Mouse (Mus musculus) gastrocnemius, postnatal 14 days (tissue): Measurements from ENCODE around the gene Btaf1. TPM values are rescaled to one million over a fixed set of nuclear protein-coding genes. Genes with fewer than 3 reads are reported as not detected.

ENCODE experiments used
- DNase-seq: peaks from one replicate; pipeline ENCODE4 v3.0.0; 2021; ENCODE audit warnings: mixed read lengths
- intact Hi-C: fragments of 180-260 bp; cut with DNase I; formaldehyde crosslinking; loops from one replicate; pipeline ENCODE4 v1.15.1; 2025; ENCODE audit warnings: low total_unique reads
- long read RNA-seq, 2 experiments: library from polyadenylated mRNA; stranded (forward); transcript quantifications; one replicate each; pipeline ENCODE4 v2.0.0; 2021
- total RNA-seq, 2 experiments: library from RNA; stranded (reverse); gene quantifications; 2 replicates each; pipeline ENCODE4 v1.2.3; 2021

The Btaf1 gene
- total RNA-seq, result 1 to 10 TPM; 6.3 to 9.9 TPM
- long read RNA-seq, experiment 1, full-length matches to known transcripts, result 1 of 1 reads
- long read RNA-seq, experiment 1, partial matches to known transcripts, result 0 of 1 reads
- long read RNA-seq, experiment 1, other reads (novel, unspliced or antisense), result 0 of 1 reads
- long read RNA-seq, experiment 2, partial matches to known transcripts, result 2 of 3 reads
- long read RNA-seq, experiment 2, other reads (novel, unspliced or antisense), result 1 of 3 reads

DNA sequence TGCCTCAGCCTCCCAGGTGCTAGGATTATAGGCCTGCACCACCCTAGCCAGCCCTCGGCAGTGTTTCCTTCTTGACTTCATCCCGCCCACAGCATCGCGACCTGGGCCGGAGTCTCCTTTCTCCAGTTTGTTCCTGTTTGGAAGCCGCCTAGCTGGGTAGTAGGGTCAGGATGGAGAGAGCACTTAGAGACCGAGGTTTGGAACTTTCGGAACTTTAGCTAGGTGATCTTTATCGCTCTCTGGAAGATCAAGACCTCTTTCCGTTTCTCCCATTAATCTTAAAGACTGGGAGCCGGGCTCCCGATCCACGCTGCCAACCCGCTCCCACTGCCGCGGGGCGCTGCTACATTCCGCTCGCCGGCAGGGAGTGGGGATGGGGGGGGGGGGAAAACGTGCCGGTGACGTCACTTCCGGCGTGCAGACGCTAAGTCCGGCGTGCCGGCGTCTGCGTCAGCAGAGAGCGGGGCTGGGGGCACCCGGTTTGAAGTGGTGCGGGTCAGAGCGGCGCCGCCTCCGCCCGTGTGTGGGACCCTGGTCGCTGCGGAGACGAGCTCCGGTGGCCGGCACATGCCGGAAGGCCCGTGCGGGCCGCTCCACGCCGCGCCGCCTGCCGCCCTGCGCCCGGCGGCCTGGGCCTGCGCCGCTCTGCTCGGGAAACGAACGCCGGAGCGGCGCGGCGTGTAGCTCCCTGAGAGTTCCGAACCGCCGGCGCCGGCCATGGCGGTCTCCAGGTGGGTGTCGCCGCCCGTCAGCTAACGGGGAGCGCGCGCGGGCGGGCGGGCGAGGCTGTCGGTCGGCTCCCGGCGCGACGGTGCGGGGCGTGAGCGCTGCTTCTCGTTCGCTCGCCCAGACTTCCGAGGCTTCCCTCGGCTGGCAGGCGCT, at the start of gene Btaf1:
Gene Btaf1 (plus strand): TSS at position 409 of the 882 bp plus-strand sequence.
- intact Hi-C loops, result no loop called here
- DNase-seq, result peak; percentile 88

DNA sequence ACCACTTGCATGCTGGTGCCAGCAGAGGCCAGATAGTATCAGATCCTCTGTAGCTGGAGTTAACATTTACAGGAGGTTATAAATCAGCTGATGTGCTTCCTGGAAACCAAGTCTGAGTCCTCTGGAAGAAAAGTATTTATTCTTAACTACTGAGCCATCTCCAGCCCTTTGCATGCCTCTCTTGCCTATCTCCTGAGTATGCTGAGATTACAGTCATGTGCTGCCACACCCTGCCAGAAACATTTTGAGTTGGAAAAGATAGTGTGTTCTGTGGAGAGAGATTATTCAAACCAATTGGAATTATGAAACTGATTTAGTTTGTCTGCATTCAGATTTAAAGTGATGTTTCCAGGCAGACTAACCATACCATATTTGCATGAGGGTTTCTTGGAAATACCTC, 48.5 kb upstream of the Btaf1 start:
- DNase-seq, result no peak
- intact Hi-C loops, result loop anchor here (10.0 kb wide), 1 partner anchor 63 kb away; no protein-coding TSS in a partner anchor

DNA sequence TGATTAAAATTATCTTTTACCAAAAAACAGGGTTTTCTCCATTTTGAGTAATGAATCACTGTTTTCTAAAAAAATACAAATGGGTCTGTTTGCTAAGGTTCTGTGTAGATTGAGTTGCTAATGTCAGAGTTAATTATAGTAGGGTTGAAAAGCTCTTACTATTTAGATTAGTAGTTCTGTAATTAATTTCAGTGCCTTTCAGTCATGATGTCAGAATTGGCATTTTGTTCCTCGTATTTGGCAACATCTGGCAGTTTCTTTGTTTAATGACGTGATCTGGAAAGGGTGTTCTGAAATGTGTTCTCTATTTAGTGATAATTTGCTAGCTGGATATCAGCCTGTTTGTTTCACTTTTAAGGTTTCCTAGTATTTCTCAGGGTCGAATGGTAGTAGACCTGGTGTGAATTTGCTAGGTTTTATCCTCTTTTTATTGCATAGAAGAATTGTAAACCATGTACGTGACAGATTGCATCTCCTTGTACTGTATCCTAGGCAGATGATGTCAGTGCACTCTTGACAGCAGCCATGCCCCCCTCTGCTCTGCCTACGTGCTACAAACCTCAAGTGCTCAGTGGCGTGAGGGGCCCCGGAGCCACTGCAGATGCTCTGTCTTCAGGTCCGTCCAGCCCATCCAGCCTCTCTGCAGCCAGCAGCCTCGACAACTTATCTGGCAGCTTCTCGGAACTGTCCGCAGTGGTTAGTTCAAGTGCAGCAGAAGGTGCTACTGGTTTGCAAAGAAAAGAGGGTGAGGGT, 47.0 kb upstream of the Btaf1 start:
- intact Hi-C loops, result loop anchor here (10.0 kb wide), 1 partner anchor 64 kb away; no protein-coding TSS in a partner anchor

DNA sequence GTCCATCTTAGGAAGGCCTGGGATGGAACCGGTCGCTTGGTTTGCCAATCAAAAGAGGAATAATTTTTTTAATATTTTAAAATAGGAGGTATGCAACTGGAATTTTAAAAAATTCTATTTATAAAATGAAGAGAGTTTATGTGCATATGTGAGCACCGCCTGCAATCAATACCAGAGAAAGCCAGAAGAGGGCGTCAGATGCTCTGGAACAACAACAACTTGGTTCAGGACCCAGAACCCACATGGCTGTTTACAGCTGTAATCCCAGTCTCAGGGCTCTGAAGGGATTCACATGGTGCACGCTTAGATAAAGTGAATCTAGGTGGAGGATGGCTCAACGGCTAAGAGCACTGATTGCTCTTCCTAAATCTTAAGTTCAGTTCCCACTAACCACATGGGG, 42.8 kb upstream of the Btaf1 start:
- DNase-seq, result no peak
- intact Hi-C loops, result loop anchor here (5.0 kb wide), 1 partner anchor 39 kb away; no protein-coding TSS in a partner anchor

More for the DNA sequence above, 47.0 kb upstream of the Btaf1 start:
- DNase-seq, result no peak

DNA sequence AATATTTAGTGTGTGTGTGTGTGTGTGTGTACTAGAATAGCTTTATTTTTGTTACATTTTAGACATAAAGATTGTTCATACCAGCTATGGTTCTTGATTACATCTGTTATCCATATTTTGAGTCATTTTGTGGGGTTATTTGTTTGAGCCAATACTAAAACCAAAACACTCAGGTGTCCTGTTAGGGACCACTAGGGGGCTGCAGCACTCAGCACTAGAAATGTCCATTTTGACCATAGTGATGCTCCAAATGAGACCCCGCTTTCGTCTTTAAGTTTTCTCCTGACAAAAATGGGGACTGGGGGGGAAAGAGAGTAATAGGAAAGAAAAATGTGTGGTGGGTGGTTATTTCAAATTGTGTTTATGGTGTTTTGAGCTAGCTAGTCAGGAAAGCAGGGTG, 39.6 kb upstream of the Btaf1 start:
- intact Hi-C loops, result no loop called here
- DNase-seq, result no peak

DNA sequence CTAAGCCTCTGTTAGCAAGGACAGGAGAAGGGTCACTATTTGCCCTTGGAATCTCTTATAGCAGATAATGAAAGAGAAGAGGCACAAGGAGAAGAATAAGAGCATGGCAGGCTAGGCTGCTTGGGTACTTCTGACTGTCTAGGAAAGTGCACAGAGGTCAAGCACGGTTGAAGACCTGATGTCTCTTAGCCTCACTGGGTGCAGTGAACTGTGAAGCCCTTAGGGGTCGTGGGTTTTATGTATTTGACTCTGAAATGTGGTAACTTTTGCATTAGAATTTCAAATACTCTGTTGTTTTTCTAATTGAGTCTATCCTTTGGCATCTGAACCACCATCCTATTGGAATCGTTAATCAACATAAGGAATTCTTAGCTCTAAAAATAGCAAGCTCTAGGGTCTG, 38.2 kb upstream of the Btaf1 start:
- no peak for DNase-seq
- intact Hi-C loops, result no loop called here

DNA sequence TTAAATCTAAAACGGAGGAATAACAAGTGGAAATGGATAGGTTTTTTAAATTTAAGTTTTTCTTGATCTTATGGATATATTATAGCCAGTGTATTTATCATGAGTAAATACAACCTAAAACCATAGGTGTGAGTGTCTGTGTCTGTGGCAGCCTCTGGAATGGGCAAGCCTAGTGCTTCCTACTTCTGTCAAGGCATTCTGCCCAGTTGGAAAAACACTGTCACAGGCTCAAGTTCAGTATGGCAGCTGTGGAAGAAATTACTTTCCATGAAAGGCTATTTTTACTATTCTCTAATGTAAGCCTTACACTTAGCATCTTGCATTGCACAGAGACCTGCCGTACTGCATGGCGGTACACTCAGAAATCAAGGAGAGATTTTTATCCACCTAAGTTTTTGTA, 34.1 kb upstream of the Btaf1 start:
- DNase-seq, result no peak
- intact Hi-C loops, result no loop called here

DNA sequence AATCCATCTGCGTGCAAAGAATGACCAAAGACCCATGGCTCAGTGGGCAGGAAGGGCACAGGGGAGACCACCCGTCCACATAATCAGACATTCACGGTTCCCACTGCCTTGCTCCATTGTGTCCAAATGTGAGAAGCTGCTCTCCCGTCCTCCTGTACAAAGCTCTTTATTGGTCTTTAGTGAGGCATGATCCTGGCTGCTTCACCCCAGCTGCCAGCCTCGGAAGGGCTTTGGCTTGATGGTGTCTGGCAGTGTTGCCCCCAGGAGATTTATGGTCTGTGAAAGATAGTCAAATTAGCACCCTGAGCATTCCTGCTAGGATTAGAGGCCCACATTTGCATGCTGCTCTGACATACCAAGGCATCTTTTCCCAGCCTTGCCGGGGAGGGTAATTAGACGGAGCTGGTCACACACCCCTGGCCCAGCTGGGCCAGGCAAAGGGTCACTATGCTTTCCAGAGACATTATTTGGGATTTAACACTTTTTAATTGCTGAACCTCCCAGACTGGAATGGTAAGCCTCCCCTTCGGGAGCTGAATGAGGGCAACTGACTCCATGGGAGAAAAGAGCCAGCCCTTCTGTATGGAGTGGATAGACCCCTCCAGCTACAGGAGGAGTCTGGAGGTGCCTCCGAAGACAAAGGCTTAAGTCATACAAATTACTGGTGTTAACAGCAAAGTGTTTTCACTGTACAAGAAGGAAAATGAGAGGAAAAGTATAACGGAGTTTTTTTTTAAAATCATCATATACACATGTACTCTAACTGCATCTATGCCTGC, 28.9 kb upstream of the Btaf1 start:
- no peak for DNase-seq
- intact Hi-C loops, result no loop called here

DNA sequence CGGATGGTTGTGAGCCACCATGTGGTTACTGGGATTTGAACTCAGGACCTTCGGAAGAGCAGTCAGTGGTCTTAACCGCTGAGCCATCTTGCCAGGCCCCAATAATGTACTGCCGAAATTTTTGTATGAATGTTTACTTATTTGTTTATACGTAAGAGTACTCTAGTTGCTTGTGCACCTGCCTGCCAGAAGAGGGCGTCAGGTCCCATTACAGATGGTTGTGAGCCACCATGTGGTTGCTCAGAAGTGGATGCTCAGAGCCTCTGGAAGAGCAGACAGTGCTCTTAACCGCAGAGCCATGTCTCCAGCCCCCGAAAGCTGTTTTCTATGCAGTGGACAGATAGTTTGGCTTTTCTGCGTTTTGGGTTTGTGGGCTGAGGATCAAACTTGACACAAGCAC, 28.1 kb upstream of the Btaf1 start:
- peak; percentile 27 for DNase-seq
- intact Hi-C loops, result no loop called here

DNA sequence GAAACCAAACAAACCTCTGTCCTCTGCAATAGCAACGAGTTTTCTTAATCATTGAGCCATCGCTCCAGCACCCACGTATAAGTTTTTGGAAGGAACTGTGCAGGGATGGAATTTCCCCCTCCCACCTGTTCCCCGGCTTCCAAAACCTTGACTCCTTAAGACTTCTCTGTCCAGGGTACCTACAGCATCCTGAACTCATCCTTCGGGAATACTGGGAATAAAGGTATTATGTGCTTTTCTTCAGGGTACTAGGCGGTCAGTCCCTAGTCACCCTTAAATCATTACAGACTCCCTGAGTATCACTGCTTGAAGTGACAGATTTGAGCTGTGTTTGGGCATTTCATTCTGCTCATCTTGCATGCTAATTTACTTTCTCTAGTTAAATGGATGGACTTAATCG, 22.5 kb upstream of the Btaf1 start:
- intact Hi-C loops, result no loop called here
- DNase-seq, result no peak

DNA sequence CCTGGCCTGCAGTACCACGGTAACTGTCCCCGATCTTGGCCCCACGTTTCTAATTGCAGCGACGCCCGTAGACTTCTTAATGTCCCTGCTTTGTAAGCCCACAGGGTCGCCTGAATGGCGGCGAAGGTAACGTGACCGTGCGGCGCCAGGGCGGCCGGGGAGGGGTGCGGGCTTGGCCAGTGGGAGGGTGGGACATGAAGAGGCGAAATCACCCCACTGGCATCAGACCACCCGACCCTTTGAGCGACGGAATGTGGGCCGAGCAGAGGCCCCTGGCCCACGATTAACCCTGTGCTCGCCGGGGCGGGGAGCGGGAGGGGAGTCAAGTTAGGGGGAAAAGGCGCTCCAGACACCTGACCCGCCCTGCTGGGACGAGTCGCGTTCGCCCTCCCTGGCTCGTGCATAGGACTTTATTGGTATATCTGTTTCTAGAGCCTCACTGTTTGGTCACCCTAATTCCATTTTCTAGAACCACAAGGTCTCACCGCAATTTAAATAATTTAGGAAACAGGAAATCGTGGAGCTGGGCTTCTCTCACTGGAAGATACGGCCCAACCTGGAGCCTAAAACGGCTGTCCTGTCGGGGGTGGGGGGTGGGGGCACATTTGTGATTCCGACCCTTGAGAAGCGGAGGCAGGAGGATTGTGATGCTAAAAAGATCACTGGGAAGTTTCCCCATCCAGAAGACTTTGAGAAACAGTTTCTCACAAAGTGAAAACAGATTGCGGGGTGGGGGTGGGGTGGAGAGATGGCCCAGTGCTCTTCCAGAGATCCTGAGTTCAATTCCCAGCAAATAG, 21.5 kb upstream of the Btaf1 start:
- intact Hi-C loops, result no loop called here
- peak; percentile 24 for DNase-seq

DNA sequence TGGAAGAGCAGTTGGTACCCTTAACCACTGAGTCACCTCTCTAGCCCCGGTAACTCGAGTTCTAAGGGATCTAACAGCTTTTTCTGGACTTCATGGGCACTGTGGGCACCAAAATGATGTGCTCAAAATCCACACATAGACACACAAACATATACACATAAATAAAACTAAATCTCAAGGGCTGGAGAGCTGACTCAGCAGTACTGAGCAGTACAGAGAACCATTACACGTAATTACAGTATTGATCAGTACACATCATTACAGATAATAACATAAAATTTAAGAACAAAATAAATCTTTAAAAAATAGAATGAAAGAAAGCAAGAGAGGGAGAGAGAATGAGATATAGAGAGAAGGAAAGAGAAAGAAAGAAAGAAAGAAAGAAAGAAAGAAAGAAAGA, 16.7 kb upstream of the Btaf1 start:
- no peak for DNase-seq
- intact Hi-C loops, result no loop called here

DNA sequence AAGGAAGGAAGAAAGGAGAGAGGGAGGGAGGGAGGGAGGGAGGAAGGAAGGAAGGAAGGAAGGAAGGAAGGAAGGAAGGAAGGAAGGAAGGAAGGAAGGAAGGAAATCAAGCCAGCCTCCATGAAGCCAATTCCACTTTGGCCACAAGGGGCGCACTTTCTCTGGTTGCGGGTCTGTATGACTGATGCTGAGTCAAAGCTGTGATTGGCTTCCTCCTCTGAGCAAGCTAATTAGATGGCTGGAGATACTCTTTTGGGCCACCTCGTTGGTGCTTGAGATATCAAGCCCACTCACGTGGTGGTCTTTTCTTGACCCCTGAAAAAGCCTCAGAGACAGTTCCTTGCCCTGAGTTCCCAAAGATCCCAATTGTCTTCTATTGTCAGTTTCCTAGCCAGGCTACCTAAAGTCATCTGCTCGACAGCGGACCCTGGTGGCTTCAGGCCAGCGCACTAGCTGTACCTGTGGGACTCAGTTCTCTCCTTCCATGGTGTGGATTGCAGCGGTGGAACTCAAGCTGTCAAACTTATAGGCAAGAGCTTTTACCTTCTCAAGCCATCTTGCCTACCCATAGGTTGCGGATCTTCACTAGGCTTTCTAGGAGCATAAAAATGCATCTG, 16.1 kb upstream of the Btaf1 start:
- intact Hi-C loops, result no loop called here

DNA sequence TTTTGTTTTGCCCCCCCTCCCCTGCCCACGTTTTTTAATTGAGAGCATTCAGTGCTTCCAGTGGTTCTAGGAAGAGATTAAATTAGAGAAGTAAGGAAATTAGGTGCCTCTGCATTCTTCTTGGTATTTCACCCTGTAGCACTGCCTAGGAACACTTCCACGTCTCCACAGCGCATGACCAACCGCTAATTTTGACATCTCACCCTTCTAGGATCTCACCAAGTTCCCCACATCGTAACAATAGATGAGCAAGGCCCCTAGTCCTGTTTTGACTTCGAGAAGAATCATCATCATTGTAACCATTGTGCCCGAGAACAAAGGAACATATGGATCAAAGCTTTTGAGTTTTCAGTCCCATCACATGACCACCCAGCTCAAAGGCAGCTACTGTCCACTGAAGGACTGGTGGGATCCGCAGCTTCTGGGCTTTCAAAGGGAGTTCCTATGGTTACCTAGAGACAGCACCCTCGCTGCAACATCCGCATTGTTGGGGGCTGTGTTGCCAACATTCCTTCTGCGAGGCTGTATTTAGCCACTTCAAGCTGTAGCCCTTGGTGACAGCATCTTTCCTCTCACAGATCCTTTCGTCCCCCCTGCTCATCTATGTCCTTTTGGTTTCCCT, 15.3 kb upstream of the Btaf1 start:
- no peak for DNase-seq
- intact Hi-C loops, result no loop called here

More for the DNA sequence above, 16.1 kb upstream of the Btaf1 start:
- DNase-seq, result peak; percentile 59

DNA sequence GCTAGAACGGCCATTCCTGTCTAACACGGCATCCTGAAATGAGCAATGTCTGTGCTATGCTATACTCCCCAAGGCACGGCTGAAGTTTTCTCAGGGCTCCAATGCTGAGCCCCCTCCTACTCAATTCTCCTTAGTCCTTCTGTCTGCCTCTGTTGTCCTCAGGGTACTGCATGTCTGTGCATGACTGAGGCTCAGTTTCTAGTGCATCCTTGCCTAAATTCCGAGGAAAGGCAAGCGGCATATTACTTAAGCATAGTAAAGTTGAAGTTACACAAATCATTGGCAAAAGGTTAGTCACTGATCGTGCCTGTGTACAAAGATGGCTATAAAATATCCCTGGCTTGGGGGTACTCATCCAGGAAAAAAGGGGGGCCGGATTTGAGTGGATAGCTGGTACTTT, 12.8 kb upstream of the Btaf1 start:
- intact Hi-C loops, result no loop called here
- DNase-seq, result no peak

DNA sequence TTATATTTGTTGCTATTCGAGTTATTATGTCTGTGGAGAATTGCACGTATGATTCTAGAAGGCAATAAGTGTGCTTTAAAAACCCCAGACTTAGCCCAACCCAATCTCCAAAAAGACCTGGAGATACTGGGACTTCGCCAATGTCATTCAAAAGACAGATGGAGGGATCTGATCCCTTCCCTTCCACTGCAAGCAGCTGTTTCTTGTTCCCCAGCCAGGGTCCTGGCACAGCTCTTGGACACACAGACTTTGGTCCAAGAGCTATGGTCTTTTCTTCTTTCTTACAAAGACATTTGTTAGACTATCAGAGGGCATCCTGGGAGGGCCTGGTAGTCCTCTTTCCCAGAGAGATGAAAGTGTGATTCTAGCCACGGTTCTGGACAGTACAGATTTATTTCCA, 9.7 kb upstream of the Btaf1 start:
- no peak for DNase-seq
- intact Hi-C loops, result loop anchor here (5.0 kb wide), 1 partner anchor 99 kb away; no protein-coding TSS in a partner anchor

DNA sequence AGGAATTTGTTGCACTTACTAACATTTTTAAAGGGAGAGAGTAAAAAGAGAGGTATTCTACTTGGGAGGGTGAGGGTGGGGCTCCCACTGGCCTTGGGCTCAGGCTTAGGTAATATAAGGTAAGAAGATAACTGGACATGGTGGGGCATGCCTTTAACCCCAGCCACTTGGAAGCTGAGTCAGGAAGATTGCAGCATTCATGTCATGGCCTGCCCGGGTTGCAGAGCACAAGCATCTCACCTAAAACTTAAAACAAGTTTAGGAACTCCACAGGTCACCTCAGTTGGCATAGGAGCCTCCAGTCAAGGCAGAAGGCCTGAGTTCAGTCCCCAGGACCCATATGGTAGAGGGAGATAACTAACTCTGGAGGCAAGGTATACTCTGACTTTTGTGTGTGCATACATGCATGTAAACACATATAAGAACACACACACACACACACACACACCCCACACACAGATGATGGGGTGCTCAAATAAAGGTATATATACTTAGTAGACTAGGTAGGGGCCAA, 8.9 kb upstream of the Btaf1 start:
- DNase-seq, result no peak
- intact Hi-C loops, result loop anchor here (5.0 kb wide), 1 partner anchor 100 kb away; no protein-coding TSS in a partner anchor
